Mouse (Mus musculus) olfactory bulb, adult 2 months (tissue): ENCODE results near the gene Sorbs1.

Source experiments
- CTCF ChIP-seq: fragments of 200-500 bp; IDR thresholded peaks from 2 replicates; pipeline ENCODE4 v1.5.1; 2012; ENCODE audit warnings: low read depth, mild to moderate bottlenecking, low read length, moderate library complexity; ENCODE audit not compliant: insufficient read depth
- POLR2A ChIP-seq: fragments of 200-500 bp; IDR thresholded peaks from 2 replicates; pipeline ENCODE4 v1.6.1; 2012; ENCODE audit warnings: mild to moderate bottlenecking, low read depth, low read length, moderate library complexity; ENCODE audit not compliant: insufficient read depth

DNA sequence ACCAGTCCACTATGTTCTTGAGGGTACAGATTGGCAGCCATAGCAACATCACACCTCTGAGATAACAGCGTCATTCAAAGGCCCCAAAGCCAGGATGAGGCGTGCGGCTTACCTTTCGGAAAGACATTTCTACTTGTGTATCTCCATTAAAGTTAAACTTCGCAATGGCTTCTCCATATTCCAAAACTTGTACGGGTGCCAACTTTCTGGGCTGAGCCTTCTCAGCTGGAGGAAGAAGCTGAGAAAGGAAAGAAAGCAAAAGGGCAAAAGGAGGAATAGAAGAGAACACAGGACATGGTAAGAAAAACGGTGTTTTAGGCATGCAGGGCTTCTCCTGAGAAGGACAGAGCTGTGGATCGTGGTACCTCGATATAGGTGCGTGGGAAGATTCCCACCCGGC, 199.3 kb downstream of the Sorbs1 start:
- TF ChIP-seq CTCF (no peak), POLR2A (no peak)
